Mouse (Mus musculus) layer of hippocampus, postnatal 36 days (tissue): ENCODE measurements at regions not wholly inside any gene's neighbourhood (a gene's known extent, or its start where the extent isn't known, plus 50 kb on each side); places are given as distances from the start of the nearest gene placed in this dataset.

ENCODE experiments used
- DNase-seq, 2 experiments: peaks; one replicate each; pipeline ENCODE4 v3.0.0; 2022

- no peak for DNase-seq
Observed at GRCm38 (mm10) chr17:79282771-79283170, 72.1 kb downstream of the Cdc42ep3 start.

DNA sequence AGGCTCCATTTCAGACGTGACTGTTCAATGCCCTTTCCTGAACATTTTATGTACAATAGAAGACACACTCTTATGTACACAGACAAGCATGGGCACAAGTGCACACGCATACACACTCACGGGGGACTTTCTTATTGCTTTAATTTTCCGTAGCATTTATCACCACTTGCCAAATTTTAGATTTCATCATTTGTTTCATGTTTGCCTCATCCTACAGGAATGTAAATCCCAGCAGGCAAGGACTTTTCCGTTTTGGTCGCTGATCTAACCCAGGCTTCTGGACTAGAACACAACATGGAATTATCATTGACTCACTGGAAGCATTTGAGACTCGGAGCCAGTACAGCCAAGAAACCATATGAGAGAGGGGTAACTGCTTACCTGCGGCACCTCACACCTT is 81.3 kb downstream of the Cdc42ep3 start:
- no peak for DNase-seq

GRCm38 (mm10) chr17:79259691-79260090 is 95.2 kb downstream of the Cdc42ep3 start:
- no peak for DNase-seq

DNA sequence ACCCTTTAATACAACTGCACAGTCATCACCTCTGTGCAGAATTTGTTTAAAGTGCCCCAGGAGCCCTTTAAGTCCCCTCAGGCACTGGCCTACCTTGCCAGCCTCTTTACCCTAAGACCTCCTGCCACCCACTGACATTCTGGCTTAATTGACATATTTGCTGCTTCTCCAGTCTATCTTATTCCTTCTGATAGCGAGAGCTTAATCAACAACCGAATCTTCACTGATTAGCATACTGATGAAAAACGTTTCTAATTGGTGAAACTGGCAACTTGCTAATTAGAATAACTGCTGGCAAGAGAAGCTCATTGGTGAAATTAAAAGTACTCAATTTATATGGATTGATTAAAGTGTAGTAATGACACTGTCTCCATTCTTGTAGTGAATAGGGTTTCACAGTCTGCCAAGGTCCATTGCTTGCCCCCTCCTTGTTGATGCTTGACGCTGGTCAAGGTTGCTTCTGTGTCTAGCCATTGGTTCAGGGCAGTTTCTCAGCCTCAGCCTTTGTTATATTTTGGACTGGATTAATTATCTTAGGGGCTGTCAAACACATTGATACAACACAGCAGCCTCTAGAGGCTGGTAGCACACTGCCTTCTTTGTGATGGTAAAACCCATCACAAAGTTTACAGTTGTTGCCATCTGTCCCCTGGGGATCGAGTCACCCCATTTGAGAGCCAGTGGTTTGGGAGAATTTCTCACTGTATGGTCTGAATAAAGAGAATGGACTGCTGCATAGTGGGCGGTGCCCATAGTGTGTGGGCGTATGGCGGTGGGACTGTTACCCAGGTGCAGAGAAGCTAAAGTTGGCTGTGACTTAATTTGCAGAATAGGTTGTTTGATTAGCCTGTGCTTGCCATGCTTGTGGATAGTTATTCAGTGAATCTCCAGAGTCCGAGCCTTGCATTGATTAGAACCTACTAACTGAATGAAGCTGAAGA is 107.7 kb downstream of the Cdc42ep3 start:
- DNase-seq = no peak

DNA sequence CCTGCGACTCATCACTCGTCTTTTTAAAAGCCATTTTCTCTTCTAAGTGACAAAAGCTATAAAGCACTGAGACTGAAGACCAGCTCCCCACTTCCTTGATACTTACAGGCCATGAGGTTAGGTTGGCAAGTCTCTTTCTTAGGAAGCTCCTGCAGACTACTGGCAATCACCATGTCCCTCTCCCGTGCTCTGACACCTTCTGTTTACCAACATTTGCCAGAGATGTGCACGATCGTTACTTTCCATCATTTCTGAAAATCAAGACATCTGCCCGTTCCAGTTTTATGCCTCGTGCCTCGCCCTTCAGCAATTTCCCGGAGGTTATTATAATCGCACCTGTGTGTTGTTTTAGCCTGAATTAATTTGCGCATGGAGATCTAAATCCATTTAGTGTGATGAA is 110.8 kb downstream of the Cdc42ep3 start:
- no peak for DNase-seq

GRCm38 (mm10) chr17:79243426-79243825 is 111.5 kb downstream of the Cdc42ep3 start:
- no peak for DNase-seq

GRCm38 (mm10) chr17:79241489-79241888 is 113.4 kb downstream of the Cdc42ep3 start:
- no peak for DNase-seq

- no peak for DNase-seq
Observed at GRCm38 (mm10) chr17:79236244-79236781, 118.6 kb downstream of the Cdc42ep3 start.

DNA sequence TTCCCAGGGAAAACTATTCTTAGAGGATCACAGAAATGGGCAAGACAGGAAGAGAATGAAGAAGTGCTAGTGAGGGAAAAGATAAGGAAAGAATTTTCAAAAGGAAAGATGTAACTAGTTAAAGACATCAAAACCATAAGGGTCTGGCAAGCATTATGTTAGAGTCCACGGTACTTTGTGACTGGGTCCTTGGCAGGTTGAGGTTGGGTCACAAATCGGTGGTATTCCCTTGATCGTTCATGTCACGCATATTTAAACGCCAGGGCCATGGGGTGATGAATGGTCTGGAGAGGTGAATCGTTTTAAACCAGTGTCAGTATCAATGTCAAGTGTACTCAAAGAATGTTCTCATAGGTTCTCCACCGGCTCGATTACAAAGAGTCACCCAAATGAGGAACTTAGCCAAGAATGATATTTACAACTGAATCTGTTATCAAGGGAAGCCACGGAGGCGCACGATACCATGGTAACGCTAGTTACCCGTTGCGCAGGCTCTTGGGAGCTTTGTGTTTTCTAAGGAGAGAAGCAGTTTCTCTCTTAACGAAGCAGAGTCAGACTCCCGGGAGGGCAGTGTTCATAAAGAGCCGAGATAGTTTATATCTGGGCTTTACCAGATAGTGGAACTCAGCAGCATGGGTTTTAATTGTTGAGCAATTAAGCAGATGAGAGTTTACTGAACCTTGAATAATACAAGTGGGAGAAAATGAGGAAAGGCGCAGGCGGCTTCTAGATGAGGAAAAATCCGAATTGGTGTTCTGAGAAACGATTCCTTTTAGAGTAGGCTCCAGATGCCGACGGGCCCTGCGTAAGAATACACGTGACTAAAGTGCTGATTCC is 124.0 kb downstream of the Cdc42ep3 start:
- DNase-seq = peak; percentile 47 to 48

DNA sequence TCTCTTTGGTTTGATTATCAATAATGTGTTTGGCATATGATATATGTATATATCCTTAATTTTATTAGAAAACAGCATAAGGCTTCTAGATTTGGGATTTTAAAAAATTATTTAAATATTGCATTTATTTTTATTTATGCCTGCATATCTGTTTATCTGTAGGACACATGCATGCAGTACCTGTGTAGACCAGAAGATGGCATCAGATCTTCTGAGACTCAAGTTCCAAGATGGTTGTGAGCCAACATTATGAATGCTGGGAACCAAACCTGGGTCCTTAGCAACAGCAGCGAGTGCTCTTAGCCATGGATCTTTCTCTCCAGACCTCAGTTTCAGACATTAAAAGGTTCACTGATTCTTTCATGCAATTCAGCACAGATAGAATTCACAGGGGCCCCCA is 148.3 kb downstream of the Cdc42ep3 start:
- no peak for DNase-seq

GRCm38 (mm10) chr17:79206111-79206510 is 148.8 kb downstream of the Cdc42ep3 start:
- no peak for DNase-seq

GRCm38 (mm10) chr17:79199814-79200491 is 148.2 kb downstream of the Qpct start:
- no peak for DNase-seq

DNA sequence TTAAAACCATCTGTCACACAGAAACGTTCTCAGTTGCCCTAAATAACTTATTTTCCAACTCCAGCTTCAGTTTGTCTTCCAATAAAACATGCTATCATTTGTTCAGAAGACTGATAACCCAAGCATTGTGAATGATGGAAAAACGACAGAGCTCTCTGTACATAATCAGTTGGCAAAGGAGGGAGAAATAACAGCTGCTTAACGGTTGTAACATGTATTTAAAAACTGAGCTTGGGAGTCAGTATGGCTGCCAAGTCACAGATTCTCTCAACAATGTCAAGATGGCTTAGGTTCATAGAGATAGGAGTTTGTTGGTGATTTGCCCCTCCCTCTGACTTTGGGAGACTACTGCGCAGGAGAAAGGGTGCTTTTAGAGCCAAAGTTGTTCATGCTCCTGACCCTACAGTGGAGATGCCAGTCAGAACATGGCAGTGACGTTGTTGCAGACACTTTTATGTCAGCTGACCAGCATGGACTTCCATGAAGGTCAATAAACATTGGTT is 140.2 kb downstream of the Qpct start:
- no peak for DNase-seq

- no peak for DNase-seq
Observed at GRCm38 (mm10) chr17:79188282-79188681, 136.6 kb downstream of the Qpct start.

DNA sequence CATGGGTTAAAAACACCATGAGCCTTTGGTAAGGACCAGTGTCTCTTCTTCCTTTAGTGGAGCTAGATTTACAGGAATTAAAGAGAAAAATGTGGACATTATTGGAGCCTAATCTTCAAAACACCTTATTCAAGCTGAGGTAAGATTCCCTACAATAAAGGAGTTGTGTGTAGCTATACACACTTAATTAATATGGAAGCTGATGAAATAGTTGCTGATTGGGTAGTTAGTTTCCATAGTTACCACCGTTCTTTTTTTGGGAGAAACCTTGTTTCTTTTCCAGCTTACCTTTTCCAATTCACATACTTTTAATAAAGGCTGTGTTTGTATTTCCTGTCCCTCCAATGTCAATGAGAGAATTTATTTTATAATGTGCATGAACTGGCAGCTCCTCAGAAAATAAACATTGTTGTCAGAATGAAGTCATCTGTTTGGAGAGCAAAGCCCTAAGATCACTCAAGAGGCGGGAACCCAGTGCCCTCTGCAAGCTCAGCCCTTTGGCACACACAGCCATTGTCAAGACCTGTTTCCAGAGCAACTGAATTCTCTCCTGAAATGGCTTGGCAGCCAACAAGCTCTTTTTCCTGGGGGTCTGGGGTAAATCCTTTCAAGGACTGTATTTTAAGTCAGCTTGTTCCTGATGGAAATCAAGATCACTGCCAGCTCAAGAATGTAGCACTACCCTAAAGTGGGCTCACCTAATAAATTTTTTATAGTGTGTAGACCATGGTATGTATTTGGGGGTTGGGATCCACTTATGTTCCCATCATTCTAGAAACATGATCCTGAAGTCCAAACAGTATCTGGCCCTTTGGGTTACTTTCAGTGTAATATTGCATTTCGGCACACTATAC is 128.8 kb downstream of the Qpct start:
- no peak for DNase-seq

DNA sequence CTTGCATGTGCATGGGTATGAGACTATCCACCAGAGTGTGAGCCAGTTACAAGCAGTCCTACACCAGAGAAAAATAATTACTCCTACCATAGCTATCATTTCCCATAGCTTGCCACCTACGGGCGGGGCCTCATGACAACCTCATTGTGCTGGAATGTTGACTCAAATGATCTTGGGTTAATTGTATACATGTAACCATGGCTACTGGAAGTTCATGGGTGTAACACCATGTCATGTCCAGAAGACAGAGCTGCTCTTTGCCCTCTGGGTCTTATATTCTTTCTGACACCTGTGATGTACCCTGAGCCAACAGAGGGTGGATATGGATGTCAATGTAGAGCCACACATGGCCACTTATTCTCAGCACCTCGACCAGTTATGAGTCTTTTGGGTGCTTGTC is 125.6 kb downstream of the Qpct start:
- no peak for DNase-seq

GRCm38 (mm10) chr17:79176356-79176755 is 124.7 kb downstream of the Qpct start:
- DNase-seq = no peak

GRCm38 (mm10) chr17:79175381-79175780 is 123.7 kb downstream of the Qpct start:
- DNase-seq = no peak

- no peak for DNase-seq
Observed at GRCm38 (mm10) chr17:79172328-79172727, 120.6 kb downstream of the Qpct start.

DNA sequence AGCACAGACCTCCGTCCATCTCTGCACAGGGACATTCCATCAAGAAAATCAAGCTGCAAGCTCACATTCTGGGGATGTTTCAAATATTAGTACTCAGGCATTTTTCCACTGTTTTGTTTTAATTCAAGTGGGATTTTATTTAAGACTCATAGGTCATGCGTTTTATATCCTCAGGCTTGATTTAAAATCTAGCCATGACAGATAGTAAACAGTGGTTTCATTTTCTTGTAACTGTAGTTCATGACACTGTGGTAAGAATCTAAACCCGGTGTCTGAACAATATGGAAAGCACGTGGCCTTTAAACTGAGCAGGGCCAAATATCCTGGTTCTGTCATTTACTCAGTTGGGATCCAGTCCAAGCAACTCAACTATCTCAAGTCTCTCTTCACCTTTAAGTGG is 119.0 kb downstream of the Qpct start:
- DNase-seq = no peak

DNA sequence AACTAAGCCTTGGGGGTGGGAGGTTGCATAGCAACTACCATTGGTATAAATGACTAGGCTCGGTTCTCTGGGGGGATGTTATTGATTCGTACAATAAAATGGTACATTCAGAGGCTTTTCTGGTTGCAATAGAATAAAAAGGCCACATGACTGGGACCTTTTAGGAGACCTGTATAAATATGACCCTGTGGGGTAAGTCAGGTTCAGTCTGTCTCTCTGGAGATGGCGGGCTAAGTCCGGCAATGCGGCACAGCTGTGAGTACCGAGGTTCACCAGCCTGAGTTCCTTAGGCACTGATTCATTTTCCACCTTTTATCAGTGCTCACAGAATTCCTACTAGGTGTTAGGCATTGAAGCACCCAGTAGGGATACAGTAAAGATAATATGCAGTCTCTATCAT is 115.5 kb downstream of the Qpct start:
- DNase-seq = no peak
